Mouse (Mus musculus): Measurements from ENCODE around the gene Pigp.

- TF ChIP-seq POLR2A (IDR thresholded peaks at IDR 0.05; ENCODE audit: borderline replicate concordance, low read depth, low read length) (no peak), CTCF (IDR thresholded peaks at IDR 0.05; ENCODE audit: low read depth, low read length) (no peak)
Observed at GRCm38 (mm10) chr16:94387690-94388089, 16.0 kb upstream of the Pigp start.

Measured in bone marrow macrophage, adult 2 months (primary cell).